Mouse (Mus musculus): ENCODE data around the gene Shank1. TPM values are rescaled to one million over a fixed set of nuclear protein-coding genes. Genes with fewer than 3 reads are reported as not detected.

The Shank1 gene
- total and polyA plus RNA-seq, 3 experiments: 0.12 to 3.9 TPM; not detected in 1

DNA sequence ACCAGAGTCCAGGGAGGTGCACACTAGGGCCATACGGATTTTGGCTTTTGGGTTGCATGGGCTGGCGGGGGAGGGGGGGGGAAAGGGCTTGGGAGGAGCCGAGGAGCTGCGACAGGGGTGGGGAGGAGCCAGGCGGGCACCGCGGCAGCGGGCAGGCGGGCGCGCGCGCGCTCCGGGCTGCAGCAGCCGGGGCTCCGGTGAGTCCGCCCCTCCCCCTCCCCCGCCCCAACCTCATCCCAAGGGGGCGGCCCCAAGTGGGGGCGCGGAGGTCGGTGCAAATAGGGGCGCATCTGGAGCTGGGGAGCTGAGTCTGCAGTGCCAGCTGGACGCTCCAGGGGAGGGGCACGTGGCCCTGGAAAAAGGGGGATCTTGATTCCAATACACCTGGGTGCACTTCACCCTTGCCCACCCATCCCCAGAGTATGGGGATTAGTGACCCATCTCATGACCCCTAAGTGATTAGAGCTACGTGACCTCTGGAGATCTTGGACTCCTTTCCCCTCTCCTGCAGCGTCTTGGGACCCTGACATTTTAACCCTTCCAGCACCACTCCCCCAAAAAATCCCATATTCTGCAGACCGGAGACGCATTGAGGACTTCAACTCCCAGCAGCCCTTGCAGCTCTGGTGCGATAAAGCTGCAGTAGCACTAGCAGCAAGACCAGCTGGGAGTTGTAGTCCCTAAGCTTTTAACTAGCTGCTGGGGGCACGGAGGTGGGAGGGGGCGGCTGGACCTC, 74.1 kb downstream of the Shank1 start, which contains the start of gene Syt3:
Syt3 (plus strand) TSS at position 123 of the 736 bp plus-strand sequence.
- no peak within 1 kb of the TSS for H3K4me3 ChIP-seq (ENCODE audit: control insufficient read depth in 1 of 2, insufficient read depth in 1 of 2, low read depth in 2 of 2, low read length in 2 of 2)
- no peaks in the 10 kb centered on the region for H3K9me3 ChIP-seq (replicated peaks; ENCODE audit: insufficient read depth, low read length)
- H3K27ac ChIP-seq (ENCODE audit: control insufficient read depth, low read depth, low read length): no peak within 1 kb of the TSS
- TF ChIP-seq CTCF (IDR thresholded peaks at IDR 0.05 in 2 of 3, conservative IDR thresholded peaks at IDR 0.05 in 1 of 3; ENCODE audit: control insufficient read depth in 1 of 3, insufficient read depth in 1 of 3, low read depth in 2 of 3, low read length in 3 of 3, poor library complexity in 1 of 3, severe bottlenecking in 1 of 3) (no peak), CHD2 (IDR thresholded peaks at IDR 0.05; ENCODE audit: low read length) (no peak), EP300 (IDR thresholded peaks at IDR 0.05; ENCODE audit: low read depth in 1 of 2, low read length in 2 of 2) (no peak), ELF1 (IDR thresholded peaks at IDR 0.05; ENCODE audit: low read depth, low read length) (no peak), ZNF384 (IDR thresholded peaks at IDR 0.05; ENCODE audit: low read depth, low read length) (no peak), POLR2A (IDR thresholded peaks at IDR 0.05; ENCODE audit: control insufficient read depth in 1 of 2, insufficient read depth in 1 of 2, low read depth in 1 of 2, low read length in 2 of 2, poor library complexity in 1 of 2) (no peak), MAFK (IDR thresholded peaks at IDR 0.05; ENCODE audit: borderline replicate concordance, low read depth, low read length) (no peak), HCFC1 (IDR thresholded peaks at IDR 0.05; ENCODE audit: low read depth, low read length) (peak; percentile 95), SIN3A (IDR thresholded peaks at IDR 0.05; ENCODE audit: low read length) (no peak), RAD21 (IDR thresholded peaks at IDR 0.05; ENCODE audit: low read depth, low read length) (no peak), KAT2A (conservative IDR thresholded peaks at IDR 0.05; ENCODE audit: low read depth, low read length) (peak; percentile 64; the same call in 1 of the 2 replicates), GABPA (IDR thresholded peaks at IDR 0.05; ENCODE audit: low read depth, low read length) (no peak), USF2 (IDR thresholded peaks at IDR 0.05; ENCODE audit: borderline replicate concordance in 1 of 2, insufficient read depth in 1 of 2, low read depth in 1 of 2, low read length in 2 of 2) (no peak), TAL1 (IDR thresholded peaks at IDR 0.05; ENCODE audit: low read length) (no peak), E2F4 (IDR thresholded peaks at IDR 0.05; ENCODE audit: borderline replicate concordance, low read depth, low read length) (no peak)
- DNase-seq (ENCODE audit: low read depth, low spot score): peak; percentile 26
- H3K36me3 ChIP-seq (ENCODE audit: control insufficient read depth in 1 of 2, insufficient read depth in 2 of 2, low read length in 2 of 2): no peaks in the 10 kb centered on the region
- no peak within 1 kb of the TSS for H3K9ac ChIP-seq (ENCODE audit: control insufficient read depth, low read depth, low read length, poor library complexity, severe bottlenecking)
- H3K4me1 ChIP-seq (ENCODE audit: control insufficient read depth in 1 of 2, insufficient read depth in 2 of 2, low read length in 2 of 2): no peaks in the 10 kb centered on the region
- H3K27me3 ChIP-seq (ENCODE audit: control insufficient read depth in 1 of 2, insufficient read depth in 2 of 2, low read length in 2 of 2): peaks cover 0 to 1% of the 10 kb centered on the region in 2 experiments; a peak in 1 of 4 replicates
- no peaks in the 10 kb centered on the region for H3K79me2 ChIP-seq (ENCODE audit: control insufficient read depth, insufficient read depth, low read length, poor library complexity)

DNA sequence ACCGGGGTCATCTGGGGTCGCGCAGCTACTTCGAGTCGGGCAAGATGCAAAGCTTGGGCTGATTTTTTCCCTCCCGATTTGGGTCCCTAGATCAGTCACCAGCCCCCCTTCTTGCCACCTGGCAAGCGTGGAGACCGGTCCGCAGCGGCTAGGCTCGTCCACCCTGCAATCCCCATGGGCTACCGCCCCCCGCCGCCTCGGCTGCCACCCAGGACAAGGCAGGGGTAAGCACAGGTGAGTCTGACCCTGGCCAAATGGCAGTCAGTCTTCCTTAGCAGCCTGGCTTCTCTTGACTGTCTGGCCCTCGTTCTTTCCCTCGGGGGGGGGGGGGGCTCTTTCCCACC, 74.6 kb downstream of the Shank1 start:
- Histone ChIP-seq H3K36me3 (ENCODE audit: control insufficient read depth in 1 of 2, insufficient read depth in 2 of 2, low read length in 2 of 2) (no peaks in the 10 kb centered on the region), H3K9me3 (replicated peaks; ENCODE audit: insufficient read depth, low read length) (no peaks in the 10 kb centered on the region), H3K27ac (ENCODE audit: control insufficient read depth, low read depth, low read length) (no peak overlapping the region), H3K79me2 (ENCODE audit: control insufficient read depth, insufficient read depth, low read length, poor library complexity) (no peaks in the 10 kb centered on the region), H3K4me3 (ENCODE audit: control insufficient read depth in 1 of 2, insufficient read depth in 1 of 2, low read depth in 2 of 2, low read length in 2 of 2) (no peak overlapping the region), H3K9ac (ENCODE audit: control insufficient read depth, low read depth, low read length, poor library complexity, severe bottlenecking) (no peak overlapping the region), H3K27me3 (ENCODE audit: control insufficient read depth in 1 of 2, insufficient read depth in 2 of 2, low read length in 2 of 2) (peaks cover 0 to 1% of the 10 kb centered on the region in 2 experiments; a peak in 1 of 4 replicates), H3K4me1 (ENCODE audit: control insufficient read depth in 1 of 2, insufficient read depth in 2 of 2, low read length in 2 of 2) (no peaks in the 10 kb centered on the region)
- no peak for TF ChIP-seq CTCF (IDR thresholded peaks at IDR 0.05 in 2 of 3, conservative IDR thresholded peaks at IDR 0.05 in 1 of 3; ENCODE audit: control insufficient read depth in 1 of 3, insufficient read depth in 1 of 3, low read depth in 2 of 3, low read length in 3 of 3, poor library complexity in 1 of 3, severe bottlenecking in 1 of 3)
- TF ChIP-seq MAFK (IDR thresholded peaks at IDR 0.05; ENCODE audit: borderline replicate concordance, low read depth, low read length): no peak
- no peak for TF ChIP-seq HCFC1 (IDR thresholded peaks at IDR 0.05; ENCODE audit: low read depth, low read length)
- no peak for TF ChIP-seq TAL1 (IDR thresholded peaks at IDR 0.05; ENCODE audit: low read length)
- TF ChIP-seq CHD2 (IDR thresholded peaks at IDR 0.05; ENCODE audit: low read length): no peak
- no peak for TF ChIP-seq ZKSCAN1 (IDR thresholded peaks at IDR 0.05; ENCODE audit: low read depth, low read length)
- TF ChIP-seq MAZ (IDR thresholded peaks at IDR 0.05; ENCODE audit: low read depth, low read length): no peak
- TF ChIP-seq ZNF384 (IDR thresholded peaks at IDR 0.05; ENCODE audit: low read depth, low read length): no peak
- TF ChIP-seq CHD1 (IDR thresholded peaks at IDR 0.05; ENCODE audit: low read depth, low read length): no peak
- no peak for TF ChIP-seq ZMIZ1 (IDR thresholded peaks at IDR 0.05; ENCODE audit: low read depth, low read length)
- TF ChIP-seq MEF2A (IDR thresholded peaks at IDR 0.05; ENCODE audit: extremely low read depth, insufficient replicate concordance, low read depth, low read length, poor library complexity, severe bottlenecking): no peak
- no peak for TF ChIP-seq RAD21 (IDR thresholded peaks at IDR 0.05; ENCODE audit: low read depth, low read length)
- no peak for TF ChIP-seq USF2 (IDR thresholded peaks at IDR 0.05; ENCODE audit: borderline replicate concordance in 1 of 2, insufficient read depth in 1 of 2, low read depth in 1 of 2, low read length in 2 of 2)
- TF ChIP-seq ELF1 (IDR thresholded peaks at IDR 0.05; ENCODE audit: low read depth, low read length): no peak
- no peak for TF ChIP-seq KAT2A (conservative IDR thresholded peaks at IDR 0.05; ENCODE audit: low read depth, low read length)
- TF ChIP-seq JUND (IDR thresholded peaks at IDR 0.05; ENCODE audit: low read depth, low read length): no peak
- DNase-seq (ENCODE audit: low read depth, low spot score): no peak
